Mouse (Mus musculus) thymus, postnatal 25 days (tissue): ENCODE results near the gene Gpam.

Experiments
- DNase-seq: peaks from one replicate; pipeline ENCODE4 v3.0.0; 2022

The Gpam gene

GRCm38 (mm10) chr19:55100227-55101140 lies 26.6 kb downstream of the Gpam start:
- DNase-seq: no peak

GRCm38 (mm10) chr19:55099184-55100160 lies 27.6 kb downstream of the Gpam start:
- DNase-seq: peak; percentile 82

- peak; percentile 18 for DNase-seq
Observed at GRCm38 (mm10) chr19:55098409-55099183, 28.4 kb downstream of the Gpam start.

GRCm38 (mm10) chr19:55097396-55097967 lies 29.6 kb downstream of the Gpam start:
- DNase-seq: no peak

GRCm38 (mm10) chr19:55096666-55097065 lies 30.4 kb downstream of the Gpam start:
- no peak for DNase-seq

- DNase-seq: no peak
Observed at GRCm38 (mm10) chr19:55095547-55095946, 31.5 kb downstream of the Gpam start.

GRCm38 (mm10) chr19:55091602-55092413 lies 35.2 kb downstream of the Gpam start:
- DNase-seq: no peak

GRCm38 (mm10) chr19:55090885-55091284 lies 36.2 kb downstream of the Gpam start:
- no peak for DNase-seq

- no peak for DNase-seq
Observed at GRCm38 (mm10) chr19:55090142-55090541, 36.9 kb downstream of the Gpam start.

GRCm38 (mm10) chr19:55087776-55088175 lies 39.3 kb downstream of the Gpam start:
- DNase-seq: no peak

GRCm38 (mm10) chr19:55085857-55086185 lies 41.2 kb downstream of the Gpam start:
- DNase-seq: no peak

- no peak for DNase-seq
Observed at GRCm38 (mm10) chr19:55084971-55085856, 41.8 kb downstream of the Gpam start.

- no peak for DNase-seq
Observed at GRCm38 (mm10) chr19:55076822-55077221, 50.2 kb downstream of the Gpam start.

GRCm38 (mm10) chr19:55073004-55073403 lies 54.0 kb downstream of the Gpam start:
- no peak for DNase-seq

GRCm38 (mm10) chr19:55069054-55069453 lies 58.0 kb downstream of the Gpam start:
- DNase-seq: no peak

- DNase-seq: peak; percentile 29
Observed at GRCm38 (mm10) chr19:55063272-55063671, 63.8 kb downstream of the Gpam start.

- DNase-seq: no peak
Observed at GRCm38 (mm10) chr19:55062501-55062900, 64.5 kb downstream of the Gpam start.

GRCm38 (mm10) chr19:55061951-55062350 lies 65.1 kb downstream of the Gpam start:
- DNase-seq: peak; percentile 30

- DNase-seq: no peak
Observed at GRCm38 (mm10) chr19:55061447-55061901, 65.6 kb downstream of the Gpam start.

- DNase-seq: peak; percentile 45
Observed at GRCm38 (mm10) chr19:55060964-55061363, 66.1 kb downstream of the Gpam start.
